Mouse (Mus musculus) adrenal gland, postnatal 0 days (tissue): ENCODE measurements around the gene A930018P22Rik. TPM values are rescaled to one million over a fixed set of nuclear protein-coding genes. Genes with fewer than 3 reads are reported as not detected.

ENCODE experiments used
- polyA plus RNA-seq: library from polyadenylated mRNA; unstranded; fragments of >200 nt; fragmentation: Nextera tagmentation; extraction: Ambion mirVana; gene quantifications from 2 replicates; pipeline ENCODE4 v1.2.1, GENCODE M21; 2015

A930018P22Rik gene
- 1.1 and 1.3 TPM in 2 replicates for polyA plus RNA-seq

GRCm38 (mm10) chr2:104122505-104123378 lies at the start of gene A930018P22Rik:
TSS of gene A930018P22Rik (plus strand) at chr2:104122769.

GRCm38 (mm10) chr2:104095741-104096213 lies 26.8 kb upstream of the A930018P22Rik start, which contains the start of gene Cd59a:
TSS of gene Cd59a (plus strand) at chr2:104095801.

Other genes starting within 250 kb of the A930018P22Rik start
- gene Lmo2, start 164.8 kb upstream of the A930018P22Rik start, polyA plus RNA-seq: 33.2 and 37.4 TPM in 2 replicates
- 49.6 and 64.2 TPM in 2 replicates for gene Fbxo3, start 95.0 kb upstream of the A930018P22Rik start, polyA plus RNA-seq
- 1.1 and 2.4 TPM in 2 replicates for gene 4931422A03Rik, start 94.4 kb upstream of the A930018P22Rik start, polyA plus RNA-seq
- gene Gm10912, start 56.9 kb upstream of the A930018P22Rik start, polyA plus RNA-seq: not detected in 2 replicates
- not detected in 2 replicates for gene Gm10799, start 54.2 kb upstream of the A930018P22Rik start, polyA plus RNA-seq
- 14.3 and 18.3 TPM in 2 replicates for gene Cd59b, start 52.9 kb upstream of the A930018P22Rik start, polyA plus RNA-seq
- 86.8 and 111 TPM in 2 replicates for gene Cd59a, start 27.0 kb upstream of the A930018P22Rik start, polyA plus RNA-seq